Mouse (Mus musculus): Measurements from ENCODE around the gene Usp43. TPM values are rescaled to one million over a fixed set of nuclear protein-coding genes. Genes with fewer than 3 reads are reported as not detected.

The Usp43 gene
- 0.77 and 1.2 TPM in 2 replicates for polyA plus RNA-seq (2016; fragmentation: Nextera tagmentation; extraction: Ambion mirVana)

DNA sequence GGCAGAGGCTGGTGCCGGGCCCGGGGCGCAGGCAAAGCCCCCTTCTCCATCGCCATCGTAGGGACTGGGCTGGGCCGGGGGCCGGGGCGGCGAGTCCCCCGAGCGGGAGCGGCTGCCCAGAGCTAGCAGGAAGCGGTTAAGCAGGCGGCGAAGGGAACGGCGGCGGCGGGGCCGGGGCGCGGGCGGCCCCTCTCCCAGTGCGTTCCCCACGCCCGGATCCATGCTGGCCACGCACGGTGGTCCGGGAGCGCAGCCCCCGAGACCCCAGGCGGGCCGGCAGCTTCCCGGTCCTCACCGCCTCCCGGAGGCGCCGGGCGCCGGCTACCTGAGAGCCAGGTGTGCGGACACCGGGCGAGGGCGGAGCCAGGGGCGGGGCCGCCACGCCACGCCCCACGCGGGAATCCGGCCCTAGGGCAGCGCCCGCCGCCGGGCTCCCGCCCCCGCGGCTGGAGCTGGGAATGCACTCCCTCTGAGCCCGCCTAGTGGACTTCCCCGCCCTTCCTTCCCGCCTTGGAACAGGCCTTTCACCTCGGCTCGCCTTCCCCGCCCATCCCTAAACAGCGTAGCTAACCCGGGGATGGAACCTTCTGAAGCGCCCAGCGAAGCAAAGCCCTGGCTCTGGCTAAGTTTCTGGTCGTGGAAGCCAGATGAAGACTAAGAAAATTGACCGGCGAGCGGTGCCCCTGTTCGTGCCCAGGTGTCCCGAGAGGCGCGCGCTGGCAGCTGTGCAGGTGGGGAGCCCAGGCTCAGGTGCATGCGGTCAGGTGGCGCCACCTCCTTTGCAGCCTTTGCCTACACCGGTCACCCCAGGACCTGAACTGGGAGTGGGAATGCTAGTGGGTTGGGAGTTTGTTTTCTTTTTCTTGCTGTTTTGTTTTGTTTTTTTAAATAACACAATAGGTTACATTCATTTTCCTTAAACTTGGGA lies at the start of gene Usp43:
TSS of gene Usp43 (minus strand) at position 327 of the 928 bp plus-strand sequence.
- WGBS = under 1% methylated on average over 80 of the region's 80 CpGs
- Histone ChIP-seq H3K4me3 (peak within 1 kb of the TSS; percentile 88), H3K9me3 (no peaks in the 10 kb centered on the region), H3K27ac (peak within 1 kb of the TSS; percentile 87), H3K4me1 (replicated peaks) (peaks cover 29% of the 10 kb centered on the region), H3K36me3 (no peaks in the 10 kb centered on the region), H3K27me3 (ENCODE audit: insufficient read depth, poor library complexity, severe bottlenecking) (peaks cover 33% of the 10 kb centered on the region)
- peak; percentile 68 for DNase-seq (ENCODE audit: low spot score)

DNA sequence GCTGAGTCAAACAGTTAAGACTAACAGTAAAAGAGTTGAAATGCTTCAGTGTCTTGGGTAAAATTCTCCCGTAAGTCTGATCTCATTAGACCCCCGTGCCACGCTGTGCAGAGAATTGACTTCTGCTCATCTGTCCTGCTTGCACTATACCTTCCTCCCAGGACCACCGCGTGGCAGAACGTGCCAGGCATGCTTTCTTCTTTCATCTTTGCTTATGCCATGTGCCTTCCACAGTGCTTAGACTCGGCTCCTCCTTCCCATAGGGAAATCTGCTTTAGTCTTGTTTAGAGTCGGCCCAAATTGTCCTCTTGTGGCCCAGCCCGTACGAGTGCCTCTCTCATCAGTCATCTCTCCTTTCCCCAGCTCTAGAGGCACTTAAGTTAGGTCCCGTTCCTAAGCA lies 45.9 kb upstream of the Usp43 start:
- no peaks in the 10 kb centered on the region for H3K9me3 ChIP-seq
- DNase-seq (ENCODE audit: low spot score) = no peak
- no peak overlapping the region for H3K27ac ChIP-seq
- 76% methylated on average over 11 of the region's 11 CpGs for WGBS
- H3K36me3 ChIP-seq = peaks cover 15% of the 10 kb centered on the region
- no peaks in the 10 kb centered on the region for H3K27me3 ChIP-seq (ENCODE audit: insufficient read depth, poor library complexity, severe bottlenecking)
- H3K4me3 ChIP-seq = no peak overlapping the region
- peaks cover 28% of the 10 kb centered on the region for H3K4me1 ChIP-seq (replicated peaks)

DNA sequence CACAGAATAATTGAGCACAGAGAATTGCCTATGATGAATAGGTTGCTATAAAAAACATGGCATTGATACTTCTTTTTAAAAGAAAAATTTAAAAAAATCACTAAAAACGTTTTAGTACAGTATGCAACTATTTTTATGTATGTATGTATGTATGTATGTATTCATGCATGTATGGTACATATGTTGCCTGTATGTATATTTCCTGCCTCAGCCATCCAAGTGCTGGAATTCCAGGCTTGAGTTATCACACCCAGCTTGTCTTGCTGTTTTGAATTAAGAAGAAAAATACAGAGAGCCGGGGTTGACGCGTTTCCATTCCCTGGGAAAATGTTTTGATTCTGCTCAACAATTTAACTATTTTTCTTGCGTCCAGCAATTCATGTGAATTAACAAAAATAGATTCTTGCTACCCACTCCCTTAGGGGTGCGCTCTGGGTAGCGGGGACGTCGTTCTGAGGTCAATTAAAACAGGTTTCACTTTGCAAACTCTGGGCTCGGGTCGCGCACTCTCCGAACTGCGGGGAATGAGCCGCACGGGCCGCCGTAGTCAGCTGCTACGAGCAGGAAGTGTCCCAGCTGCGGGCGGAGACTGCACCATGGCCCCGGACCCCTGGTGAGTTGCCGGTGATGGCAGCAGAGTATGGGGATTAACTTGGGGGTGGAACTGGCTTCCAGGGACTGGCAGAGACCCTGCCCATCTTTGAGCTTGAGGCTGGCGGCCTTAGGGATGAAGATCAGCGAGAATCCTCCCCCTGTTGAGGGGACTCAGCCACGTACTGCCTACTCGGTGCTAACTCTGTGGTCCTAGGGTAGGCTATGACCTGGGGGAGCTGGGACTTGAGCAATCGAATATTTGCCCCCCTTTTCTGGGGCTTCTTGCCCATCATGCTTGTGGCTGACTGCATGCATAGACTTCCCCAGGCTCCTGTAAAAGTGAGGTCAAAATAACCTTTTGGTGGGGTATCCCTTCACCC lies 44.2 kb upstream of the Usp43 start, which contains the start of gene Stx8:
TSS of gene Stx8 (plus strand) at position 289 of the 974 bp plus-strand sequence.
- Histone ChIP-seq H3K4me3 (peak within 1 kb of the TSS; percentile 83), H3K36me3 (peaks cover 9% of the 10 kb centered on the region), H3K4me1 (replicated peaks) (peaks cover 28% of the 10 kb centered on the region), H3K27ac (peak within 1 kb of the TSS; percentile 89), H3K9me3 (no peaks in the 10 kb centered on the region), H3K27me3 (ENCODE audit: insufficient read depth, poor library complexity, severe bottlenecking) (no peaks in the 10 kb centered on the region)
- under 1% methylated on average over 28 of the region's 28 CpGs for WGBS
- peak; percentile 90 for DNase-seq (ENCODE audit: low spot score)

DNA sequence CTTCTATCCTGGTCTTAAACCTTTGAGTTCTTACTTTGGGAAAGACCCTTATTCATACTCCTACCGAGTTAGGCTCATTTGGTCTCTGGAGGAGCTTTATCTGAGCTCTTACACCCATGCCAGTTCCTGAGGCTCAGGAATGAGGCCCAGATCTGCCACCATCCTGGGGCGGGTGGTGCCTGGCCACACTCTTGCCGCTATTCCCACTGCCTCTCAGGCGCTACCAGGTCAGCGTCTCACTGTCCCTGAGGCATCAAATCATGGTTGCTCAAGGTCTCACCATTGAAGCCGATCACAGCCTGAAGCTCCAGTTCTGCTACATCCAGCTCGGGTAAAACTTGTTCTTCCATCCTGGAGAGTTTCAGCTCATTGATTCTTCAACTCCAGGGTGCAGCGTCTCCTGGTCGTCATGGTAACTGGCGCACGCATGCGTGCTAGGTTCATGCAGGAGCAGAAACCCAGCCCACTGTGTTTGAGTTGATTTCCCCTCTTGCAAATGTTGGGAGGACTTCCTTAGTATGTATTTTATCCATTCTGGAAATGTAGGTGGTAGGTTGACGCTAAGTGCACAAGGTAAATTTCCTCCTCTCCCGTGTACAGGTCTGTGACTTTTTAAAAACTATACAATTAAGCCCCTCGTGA lies 43.4 kb upstream of the Usp43 start, which contains the start of gene Cfap52:
TSS of gene Cfap52 (minus strand) at position 410 of the 642 bp plus-strand sequence.
- no peaks in the 10 kb centered on the region for H3K27me3 ChIP-seq (ENCODE audit: insufficient read depth, poor library complexity, severe bottlenecking)
- no peaks in the 10 kb centered on the region for H3K9me3 ChIP-seq
- H3K4me1 ChIP-seq (replicated peaks) = peaks cover 28% of the 10 kb centered on the region
- peak within 1 kb of the TSS; percentile 83 for H3K4me3 ChIP-seq
- DNase-seq (ENCODE audit: low spot score) = peak; percentile 87
- peak within 1 kb of the TSS; percentile 89 for H3K27ac ChIP-seq
- H3K36me3 ChIP-seq = peaks cover 4% of the 10 kb centered on the region; the same call in 1 of the 2 replicates
- WGBS = 11% methylated on average over 15 of the region's 15 CpGs

DNA sequence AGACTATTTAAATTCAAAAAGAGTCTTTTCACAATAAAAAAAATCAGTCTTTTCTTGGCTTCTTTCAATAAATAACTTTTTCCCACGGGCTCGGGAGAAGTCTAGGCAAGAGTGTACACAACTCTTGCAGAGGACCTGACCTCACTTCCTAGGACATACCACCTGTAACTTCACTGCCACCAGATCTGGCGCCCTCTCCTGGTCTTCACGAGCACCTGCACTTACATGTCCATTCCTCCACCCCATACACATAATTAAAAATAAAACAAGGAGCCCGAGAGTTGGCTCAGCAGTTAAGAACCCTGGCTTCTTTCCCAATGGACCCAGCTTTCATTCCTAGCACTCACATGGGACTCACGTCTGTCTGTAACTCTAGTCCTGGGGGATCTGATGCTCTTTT lies 42.2 kb upstream of the Usp43 start:
- Histone ChIP-seq H3K27me3 (ENCODE audit: insufficient read depth, poor library complexity, severe bottlenecking) (no peaks in the 10 kb centered on the region), H3K27ac (no peak overlapping the region), H3K36me3 (no peaks in the 10 kb centered on the region), H3K4me3 (no peak overlapping the region), H3K4me1 (replicated peaks) (peaks cover 28% of the 10 kb centered on the region), H3K9me3 (no peaks in the 10 kb centered on the region)
- WGBS = 81% methylated on average over 6 of the region's 6 CpGs
- DNase-seq (ENCODE audit: low spot score) = no peak

DNA sequence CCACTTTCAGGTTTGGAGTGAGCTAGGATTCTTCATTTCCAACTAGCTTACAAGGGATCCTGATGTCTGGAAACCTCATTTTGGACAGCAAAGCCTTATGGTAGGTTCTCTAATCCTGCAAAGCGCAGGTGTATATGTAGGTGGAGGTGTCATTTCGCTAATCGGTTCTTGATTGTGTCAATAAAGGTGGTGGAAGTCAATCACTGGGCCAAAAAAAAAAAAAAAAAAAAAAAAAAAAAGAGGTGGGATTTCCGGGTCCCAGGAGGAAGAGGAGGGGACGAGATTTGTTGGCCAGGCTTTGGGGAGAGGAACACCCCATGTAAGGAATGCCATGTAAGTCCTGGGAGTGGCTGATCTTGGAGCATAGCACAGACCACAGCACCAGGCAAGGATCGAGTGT lies 32.5 kb upstream of the Usp43 start:
- H3K27ac ChIP-seq = no peak overlapping the region
- no peaks in the 10 kb centered on the region for H3K4me1 ChIP-seq (replicated peaks)
- no peak for DNase-seq (ENCODE audit: low spot score)
- H3K36me3 ChIP-seq = no peaks in the 10 kb centered on the region
- WGBS = 83% methylated on average over 6 of the region's 6 CpGs
- H3K27me3 ChIP-seq (ENCODE audit: insufficient read depth, poor library complexity, severe bottlenecking) = no peaks in the 10 kb centered on the region
- no peak overlapping the region for H3K4me3 ChIP-seq
- no peaks in the 10 kb centered on the region for H3K9me3 ChIP-seq

DNA sequence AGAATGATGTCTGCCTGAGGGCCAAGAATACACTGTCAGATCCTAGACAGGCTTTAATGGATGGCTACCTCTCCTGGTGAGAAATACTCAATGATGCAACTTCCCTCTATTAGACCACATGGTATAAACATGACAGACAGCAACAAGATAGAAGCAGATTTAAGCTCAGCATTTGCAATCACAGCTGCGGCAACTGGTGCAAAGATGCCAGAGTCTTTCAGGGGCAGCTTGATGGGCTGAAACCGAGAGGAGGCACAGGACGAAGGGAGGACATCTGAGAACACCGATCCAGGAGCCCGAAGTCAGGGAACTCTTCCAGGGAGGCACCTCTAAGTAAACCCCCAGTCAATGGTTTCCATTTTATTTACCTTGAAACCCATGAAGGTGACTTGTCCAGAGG lies 31.7 kb upstream of the Usp43 start:
- WGBS = 88% methylated on average over 5 of the region's 5 CpGs
- Histone ChIP-seq H3K4me3 (no peak overlapping the region), H3K36me3 (no peaks in the 10 kb centered on the region), H3K27ac (no peak overlapping the region), H3K4me1 (replicated peaks) (no peaks in the 10 kb centered on the region), H3K27me3 (ENCODE audit: insufficient read depth, poor library complexity, severe bottlenecking) (no peaks in the 10 kb centered on the region), H3K9me3 (no peaks in the 10 kb centered on the region)
- DNase-seq (ENCODE audit: low spot score) = no peak

DNA sequence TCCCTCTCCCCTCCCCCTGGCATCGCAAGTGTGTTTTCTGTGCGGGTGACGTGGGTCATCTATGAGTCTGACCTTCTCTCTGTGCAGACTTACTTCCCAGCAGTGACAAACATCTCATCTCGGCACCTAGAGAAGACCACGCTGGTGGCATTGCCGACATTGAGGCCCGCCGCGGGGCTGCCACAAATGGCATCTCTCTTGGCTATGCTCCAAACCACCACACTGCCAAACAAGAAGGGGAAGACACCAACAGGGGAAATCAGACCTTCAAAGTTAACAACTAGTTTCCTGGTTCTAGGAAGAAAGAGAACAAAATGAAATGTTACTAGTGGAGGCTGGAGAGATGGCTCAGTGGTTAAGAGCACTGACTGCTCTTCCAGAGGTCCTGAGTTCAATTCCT lies 27.5 kb upstream of the Usp43 start:
- H3K4me1 ChIP-seq (replicated peaks) = no peaks in the 10 kb centered on the region
- H3K4me3 ChIP-seq = no peak overlapping the region
- H3K27ac ChIP-seq = no peak overlapping the region
- H3K9me3 ChIP-seq = no peaks in the 10 kb centered on the region
- H3K36me3 ChIP-seq = no peaks in the 10 kb centered on the region
- DNase-seq (ENCODE audit: low spot score) = no peak
- no peaks in the 10 kb centered on the region for H3K27me3 ChIP-seq (ENCODE audit: insufficient read depth, poor library complexity, severe bottlenecking)
- WGBS = 90% methylated on average over 9 of the region's 9 CpGs

DNA sequence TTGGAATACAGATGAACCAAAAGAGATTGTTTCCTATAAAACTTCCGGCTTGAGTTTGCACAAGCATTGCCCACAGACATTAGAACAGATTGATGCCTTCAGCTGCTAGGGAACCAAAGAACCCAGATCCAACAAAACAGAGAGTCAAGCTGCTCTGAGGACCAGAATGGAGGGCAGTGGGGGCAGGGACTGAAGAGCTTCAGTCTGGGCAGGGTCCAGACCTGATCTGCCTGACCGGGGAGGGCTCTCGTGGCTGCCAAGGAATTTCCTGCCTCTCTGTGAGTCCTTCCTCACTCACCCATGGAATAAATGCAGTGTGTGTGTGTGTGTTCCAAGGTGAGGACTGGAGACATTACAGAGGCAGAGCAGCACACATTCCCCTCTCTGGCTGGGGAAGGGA lies 26.3 kb upstream of the Usp43 start:
- no peak overlapping the region for H3K27ac ChIP-seq
- no peak overlapping the region for H3K4me3 ChIP-seq
- no peaks in the 10 kb centered on the region for H3K4me1 ChIP-seq (replicated peaks)
- no peaks in the 10 kb centered on the region for H3K27me3 ChIP-seq (ENCODE audit: insufficient read depth, poor library complexity, severe bottlenecking)
- H3K36me3 ChIP-seq = no peaks in the 10 kb centered on the region
- no peak for DNase-seq (ENCODE audit: low spot score)
- H3K9me3 ChIP-seq = no peaks in the 10 kb centered on the region
- 75% methylated on average over 3 of the region's 3 CpGs for WGBS

DNA sequence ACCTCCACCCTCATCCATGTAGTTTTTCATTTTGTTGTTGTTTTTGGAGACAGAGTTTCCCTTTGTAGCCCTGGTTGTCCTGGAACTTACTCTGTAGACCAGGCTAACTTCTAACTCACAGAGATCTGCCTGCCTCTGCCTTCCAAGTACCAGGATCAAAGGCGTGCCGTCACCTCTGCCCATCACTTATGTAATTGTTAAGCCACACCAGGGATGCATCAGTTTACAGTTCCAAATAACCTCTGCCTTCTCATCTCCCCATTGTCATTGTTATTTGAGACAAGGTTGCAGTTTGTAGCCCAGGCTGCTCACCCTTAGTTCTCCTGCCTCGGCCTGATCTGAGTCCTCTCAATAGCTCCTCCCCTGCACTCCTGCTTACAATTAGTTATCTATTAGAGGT lies 10.2 kb upstream of the Usp43 start:
- 94% methylated on average over 3 of the region's 3 CpGs for WGBS
- no peaks in the 10 kb centered on the region for H3K4me1 ChIP-seq (replicated peaks)
- no peaks in the 10 kb centered on the region for H3K36me3 ChIP-seq
- no peak for DNase-seq (ENCODE audit: low spot score)
- H3K4me3 ChIP-seq = no peak overlapping the region
- no peaks in the 10 kb centered on the region for H3K27me3 ChIP-seq (ENCODE audit: insufficient read depth, poor library complexity, severe bottlenecking)
- H3K27ac ChIP-seq = no peak overlapping the region
- no peaks in the 10 kb centered on the region for H3K9me3 ChIP-seq

DNA sequence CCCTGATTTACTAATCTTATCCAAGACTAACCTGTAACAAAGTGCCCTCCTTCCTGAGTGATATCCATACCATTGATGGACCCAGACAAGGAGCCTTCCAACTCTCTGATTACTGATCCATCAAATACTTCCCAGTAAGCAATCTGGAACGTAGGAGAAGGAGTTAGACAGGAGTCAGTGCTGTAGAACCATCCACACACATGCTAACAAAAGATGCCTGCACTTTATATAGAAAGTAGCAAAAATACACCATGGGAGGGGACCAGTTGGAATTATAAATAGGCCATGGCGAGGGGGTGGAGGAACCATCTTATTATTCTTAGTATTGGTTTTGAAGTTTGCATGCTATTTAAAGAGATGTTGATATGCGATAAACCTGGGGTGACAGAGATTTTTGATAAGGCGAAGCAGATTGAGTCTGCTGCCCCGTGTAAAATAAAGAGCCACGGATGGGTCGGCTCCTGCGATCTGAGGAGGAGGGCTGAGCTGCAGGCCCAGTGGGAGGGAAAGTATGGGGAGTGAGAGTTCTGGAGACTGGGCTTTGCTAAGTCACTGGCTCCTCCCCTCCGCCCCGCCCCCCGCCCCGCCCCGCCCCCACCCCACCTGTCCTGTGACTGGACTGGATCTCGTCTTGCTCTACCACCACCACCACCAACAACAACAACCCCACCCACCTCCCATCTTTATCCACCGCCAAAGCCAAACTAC lies 4.5 kb upstream of the Usp43 start:
- no peaks in the 10 kb centered on the region for H3K36me3 ChIP-seq
- no peaks in the 10 kb centered on the region for H3K9me3 ChIP-seq
- peaks cover 7% of the 10 kb centered on the region for H3K27me3 ChIP-seq (ENCODE audit: insufficient read depth, poor library complexity, severe bottlenecking)
- no peak overlapping the region for H3K4me3 ChIP-seq
- H3K4me1 ChIP-seq (replicated peaks) = peaks cover 21% of the 10 kb centered on the region
- WGBS = 13% methylated on average over 15 of the region's 15 CpGs
- H3K27ac ChIP-seq = no peak overlapping the region
- no peak for DNase-seq (ENCODE audit: low spot score)

DNA sequence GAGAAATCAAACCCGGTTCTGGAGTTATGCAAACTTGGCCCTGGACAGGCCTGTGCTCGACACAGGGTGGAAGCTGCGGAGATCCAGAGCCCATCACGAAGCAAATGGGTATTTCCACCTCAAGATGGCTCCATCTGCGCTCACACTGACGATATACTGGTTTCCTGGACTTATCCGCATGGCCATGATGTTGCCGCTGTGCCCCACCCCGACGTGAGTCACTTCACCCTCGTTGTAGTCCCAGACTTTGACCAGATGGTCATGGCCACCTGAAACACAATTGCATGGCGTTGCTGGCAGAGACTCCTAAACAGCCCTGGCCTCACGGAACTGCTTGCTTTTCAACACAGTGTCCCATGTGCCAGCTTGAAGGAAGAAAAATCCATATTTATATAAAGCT lies 3.0 kb upstream of the Usp43 start:
- no peak overlapping the region for H3K4me3 ChIP-seq
- no peak overlapping the region for H3K27ac ChIP-seq
- no peaks in the 10 kb centered on the region for H3K9me3 ChIP-seq
- WGBS = 89% methylated on average over 13 of the region's 13 CpGs
- H3K36me3 ChIP-seq = no peaks in the 10 kb centered on the region
- H3K4me1 ChIP-seq (replicated peaks) = peaks cover 29% of the 10 kb centered on the region
- peaks cover 22% of the 10 kb centered on the region for H3K27me3 ChIP-seq (ENCODE audit: insufficient read depth, poor library complexity, severe bottlenecking)
- DNase-seq (ENCODE audit: low spot score) = no peak
